Mouse (Mus musculus) C2C12 (cell line): ENCODE data around the gene Grin2a. TPM values are rescaled to one million over a fixed set of nuclear protein-coding genes. Genes with fewer than 3 reads are reported as not detected.

Source experiments
- H3K27me3 ChIP-seq: one replicate; pipeline ENCODE4 v1.6.1; 2011; ENCODE audit not compliant: control insufficient read depth, insufficient read depth, insufficient read length
- H3K36me3 ChIP-seq: one replicate; pipeline ENCODE4 v1.6.1; 2011; ENCODE audit not compliant: control insufficient read depth, insufficient read depth
- H3K4me3 ChIP-seq: one replicate; pipeline ENCODE4 v1.5.1; 2011; ENCODE audit warnings: mild to moderate bottlenecking, control low read depth; ENCODE audit not compliant: poor library complexity, insufficient read depth, severe bottlenecking
- H3K79me2 ChIP-seq: one replicate; pipeline ENCODE4 v1.6.1; 2011; ENCODE audit not compliant: control insufficient read depth, insufficient read depth
- H3K79me3 ChIP-seq: one replicate; pipeline ENCODE4 v1.6.1; 2011; ENCODE audit warnings: low read depth, control low read depth
- H3ac ChIP-seq: one replicate; pipeline ENCODE3; 2011; ENCODE audit warnings: low read depth; ENCODE audit not compliant: control insufficient read depth, insufficient read length
- CEBPB ChIP-seq: IDR thresholded peaks from one replicate; pipeline ENCODE4 v1.6.1; 2011; ENCODE audit warnings: low read depth, mild to moderate bottlenecking, control low read depth, moderate library complexity
- CTCF ChIP-seq: IDR thresholded peaks from one replicate; pipeline ENCODE4 v1.5.1; 2011; ENCODE audit not compliant: control insufficient read depth, insufficient read depth, insufficient read length
- FOSL1 ChIP-seq: IDR thresholded peaks from one replicate; pipeline ENCODE4 v1.8.0; 2011; ENCODE audit warnings: mild to moderate bottlenecking, low read length; ENCODE audit not compliant: poor library complexity, insufficient read depth, severe bottlenecking
- MAX ChIP-seq: IDR thresholded peaks from one replicate; pipeline ENCODE4 v1.6.1; 2011; ENCODE audit warnings: mild to moderate bottlenecking, control low read depth
- MYOD1 ChIP-seq: IDR thresholded peaks from one replicate; pipeline ENCODE4 v1.6.1; 2011; ENCODE audit warnings: low read depth; ENCODE audit not compliant: control insufficient read depth, insufficient read length
- MYOG ChIP-seq: IDR thresholded peaks from one replicate; pipeline ENCODE4 v1.6.1; 2011; ENCODE audit not compliant: control insufficient read depth, insufficient read length; ENCODE audit errors: extremely low read depth
- USF1 ChIP-seq: IDR thresholded peaks from one replicate; pipeline ENCODE4 v1.6.1; 2011; ENCODE audit warnings: low read depth, mild to moderate bottlenecking, control low read depth, moderate library complexity
- polyA plus RNA-seq: library from polyadenylated mRNA; unstranded; fragments of >200 nt; fragmentation: generic; extraction: Trizol; gene quantifications from one replicate; pipeline ENCODE4 v1.2.1, GENCODE M21; 2012; ENCODE audit warnings: missing spikeins

The Grin2a gene
- polyA plus RNA-seq, 1 experiment: 0.01 TPM

DNA sequence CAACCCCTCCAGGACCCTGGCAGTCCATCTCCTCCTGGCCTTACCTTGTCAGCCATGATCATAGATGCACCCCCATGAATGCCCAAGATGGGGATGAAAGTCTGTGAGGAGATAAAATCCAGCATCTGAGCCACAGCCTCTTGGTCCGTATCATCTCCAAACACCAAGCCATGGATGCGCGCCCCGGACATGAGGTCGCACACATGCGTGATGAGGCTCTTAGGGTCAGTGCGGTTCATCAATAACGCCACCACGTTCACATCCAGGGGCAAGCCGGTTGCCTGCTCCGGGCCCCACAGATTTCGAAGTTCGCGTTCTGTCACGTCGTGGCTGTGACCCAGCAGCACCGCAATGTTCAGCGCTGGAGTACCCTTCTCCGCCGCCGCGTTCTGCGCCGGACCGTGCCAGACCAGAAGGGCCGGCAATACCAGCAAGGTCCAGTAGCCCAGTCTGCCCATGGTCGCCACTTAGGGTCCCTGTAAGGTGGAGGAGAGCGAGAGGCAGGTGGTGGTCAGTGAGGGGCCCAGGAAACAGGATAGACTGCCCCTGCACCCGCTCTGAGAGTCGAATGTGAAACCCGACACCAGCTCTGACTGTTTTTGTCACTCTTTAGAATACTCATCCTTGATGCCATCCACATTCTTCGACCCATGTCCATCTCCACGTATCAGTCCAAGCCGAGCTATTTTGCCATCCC, 3.1 kb downstream of the Grin2a start:
- peaks cover 20% of the 10 kb centered on the region for H3K27me3 ChIP-seq
- no peaks in the 10 kb centered on the region for H3K79me2 ChIP-seq
- H3K79me3 ChIP-seq: no peaks in the 10 kb centered on the region
- no peak overlapping the region for H3ac ChIP-seq
- H3K4me3 ChIP-seq: no peak overlapping the region
- TF ChIP-seq MYOD1 (no peak), FOSL1 (no peak), MAX (no peak), MYOG (no peak), CTCF (no peak), USF1 (no peak), CEBPB (no peak)
- H3K36me3 ChIP-seq: no peaks in the 10 kb centered on the region

- Histone ChIP-seq H3ac (no peak overlapping the region), H3K27me3 (no peaks in the 10 kb centered on the region), H3K36me3 (no peaks in the 10 kb centered on the region), H3K4me3 (no peak overlapping the region), H3K79me2 (no peaks in the 10 kb centered on the region), H3K79me3 (no peaks in the 10 kb centered on the region)
- no peak for TF ChIP-seq USF1
- no peak for TF ChIP-seq MYOD1
- no peak for TF ChIP-seq CEBPB
- no peak for TF ChIP-seq FOSL1
- TF ChIP-seq CTCF: no peak
- TF ChIP-seq MAX: no peak
- no peak for TF ChIP-seq MYOG
Measured at GRCm38 (mm10) chr16:9985041-9985440, 10.3 kb downstream of the Grin2a start.

- TF ChIP-seq MYOD1 (no peak), FOSL1 (no peak)
- H3K79me2 ChIP-seq: no peaks in the 10 kb centered on the region
- no peaks in the 10 kb centered on the region for H3K27me3 ChIP-seq
- no peak overlapping the region for H3ac ChIP-seq
- H3K36me3 ChIP-seq: no peaks in the 10 kb centered on the region
- H3K4me3 ChIP-seq: no peak overlapping the region
- H3K79me3 ChIP-seq: no peaks in the 10 kb centered on the region
Measured at GRCm38 (mm10) chr16:9980641-9981040, 14.7 kb downstream of the Grin2a start.

DNA sequence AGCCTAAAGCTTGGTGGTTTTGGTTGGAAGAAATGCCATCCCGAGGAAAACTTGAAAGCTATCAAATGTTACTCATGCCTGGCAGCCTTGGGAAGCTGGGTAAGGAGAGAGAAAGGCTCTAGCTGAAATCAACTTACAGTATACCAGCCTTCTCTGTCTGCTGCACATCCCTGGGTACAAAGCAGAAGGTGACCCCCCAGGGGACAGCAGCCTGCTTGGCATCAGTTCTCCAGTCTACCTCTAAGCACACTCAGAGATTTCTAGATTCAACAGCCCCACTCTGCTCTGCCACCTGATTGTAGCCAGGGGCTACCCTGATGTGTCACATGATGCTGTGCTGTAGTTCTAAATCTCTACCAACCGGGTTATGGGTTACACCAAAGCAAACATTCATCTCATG, 17.2 kb downstream of the Grin2a start:
- TF ChIP-seq FOSL1: no peak
- TF ChIP-seq CEBPB: no peak
- TF ChIP-seq MYOG: no peak
- no peak for TF ChIP-seq MAX
- no peak for TF ChIP-seq USF1
- TF ChIP-seq CTCF: no peak
- TF ChIP-seq MYOD1: no peak
- Histone ChIP-seq H3K36me3 (no peaks in the 10 kb centered on the region), H3K27me3 (no peaks in the 10 kb centered on the region), H3K79me2 (no peaks in the 10 kb centered on the region), H3ac (no peak overlapping the region), H3K4me3 (no peak overlapping the region), H3K79me3 (no peaks in the 10 kb centered on the region)

DNA sequence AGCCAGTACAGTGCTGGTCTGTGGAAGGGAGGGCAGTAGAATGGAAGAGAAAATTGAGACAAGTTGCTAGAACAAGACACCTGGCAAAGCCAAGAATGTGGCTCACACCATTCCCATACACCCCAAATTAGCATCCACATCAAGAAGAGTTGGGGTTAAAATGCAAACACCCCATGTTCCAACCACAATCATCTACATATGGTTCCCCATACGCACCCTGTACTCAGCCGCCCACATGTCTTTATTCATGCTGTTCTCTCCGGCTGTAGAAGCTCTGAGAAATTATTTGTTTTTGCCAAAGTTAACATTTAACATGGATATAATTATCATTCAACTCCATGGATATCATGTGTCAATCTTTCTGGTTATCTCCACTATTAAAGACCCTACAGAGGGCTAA, 22.7 kb downstream of the Grin2a start:
- no peak overlapping the region for H3K4me3 ChIP-seq
- TF ChIP-seq MAX (no peak), CTCF (no peak), MYOD1 (no peak), MYOG (no peak), FOSL1 (no peak), USF1 (no peak), CEBPB (no peak)
- no peaks in the 10 kb centered on the region for H3K79me2 ChIP-seq
- H3K27me3 ChIP-seq: no peaks in the 10 kb centered on the region
- H3ac ChIP-seq: no peak overlapping the region
- no peaks in the 10 kb centered on the region for H3K36me3 ChIP-seq
- H3K79me3 ChIP-seq: no peaks in the 10 kb centered on the region

GRCm38 (mm10) chr16:9964469-9964868, 30.9 kb downstream of the Grin2a start:
- Histone ChIP-seq H3K79me3 (no peaks in the 10 kb centered on the region), H3K27me3 (no peaks in the 10 kb centered on the region), H3K79me2 (no peaks in the 10 kb centered on the region), H3ac (no peak overlapping the region), H3K4me3 (no peak overlapping the region), H3K36me3 (no peaks in the 10 kb centered on the region)
- TF ChIP-seq FOSL1 (no peak), CEBPB (no peak), MYOG (no peak), USF1 (no peak), MAX (no peak)
